Mouse (Mus musculus) E14TG2a.4 (cell line): ENCODE results near the gene Ireb2.

Source experiments
- CTCF ChIP-seq: conservative IDR thresholded peaks from 2 replicates; pipeline ENCODE4 v1.5.1; 2014; ENCODE audit warnings: low read length
- POU5F1 ChIP-seq: IDR thresholded peaks from 2 replicates; pipeline ENCODE4 v1.6.1; 2014; ENCODE audit warnings: low read length, borderline replicate concordance

- TF ChIP-seq CTCF = no peak
- TF ChIP-seq POU5F1 = no peak
Observed at GRCm38 (mm10) chr9:54860526-54860925, 3.1 kb upstream of the Ireb2 start.
